Mouse (Mus musculus) liver, adult 10 weeks (tissue): ENCODE data around the gene Apoa5. TPM values are rescaled to one million over a fixed set of nuclear protein-coding genes. Genes with fewer than 3 reads are reported as not detected.

ENCODE experiments used
- polyA plus RNA-seq: library from polyadenylated mRNA; stranded (reverse); fragments of 350-450 nt; fragmentation: Illumina TruSeq; extraction: RNeasy Lipid Tissue Mini Kit (QIAGEN cat#74804); gene quantifications from one replicate; pipeline ENCODE4 v1.2.3, GENCODE M21; 2014; ENCODE audit warnings: low read depth, low replicate concordance

The Apoa5 gene
- polyA plus RNA-seq: 95.0 TPM

DNA sequence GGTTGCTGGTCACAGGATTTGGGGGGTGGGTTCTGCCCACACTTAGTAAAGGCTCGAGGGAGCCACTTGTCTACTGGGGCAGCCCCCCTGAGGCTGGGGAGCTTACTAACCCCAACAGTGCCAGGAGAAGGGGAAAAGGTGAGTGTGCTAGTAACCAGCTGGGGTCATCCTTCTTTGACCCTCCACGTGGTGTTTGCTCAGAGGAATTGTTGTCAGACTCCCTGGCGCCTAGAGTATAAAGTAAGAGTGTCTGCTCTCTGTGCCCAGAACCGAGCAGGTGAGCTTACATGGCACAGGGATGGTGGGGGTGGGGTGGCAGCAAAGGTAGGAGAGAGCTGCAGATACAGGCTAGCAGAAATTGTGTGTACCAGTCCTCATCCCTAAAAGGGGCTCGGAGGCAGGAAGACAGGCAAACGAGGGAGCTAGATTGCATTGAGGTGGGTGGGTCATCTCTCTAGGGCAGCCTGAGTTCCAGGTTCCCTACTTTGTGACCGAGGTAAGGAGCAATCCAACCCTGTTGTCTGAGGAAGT is at the start of gene Apoa5:
Gene Apoa5 (plus strand): TSS at position 291 of the 531 bp plus-strand sequence.

DNA sequence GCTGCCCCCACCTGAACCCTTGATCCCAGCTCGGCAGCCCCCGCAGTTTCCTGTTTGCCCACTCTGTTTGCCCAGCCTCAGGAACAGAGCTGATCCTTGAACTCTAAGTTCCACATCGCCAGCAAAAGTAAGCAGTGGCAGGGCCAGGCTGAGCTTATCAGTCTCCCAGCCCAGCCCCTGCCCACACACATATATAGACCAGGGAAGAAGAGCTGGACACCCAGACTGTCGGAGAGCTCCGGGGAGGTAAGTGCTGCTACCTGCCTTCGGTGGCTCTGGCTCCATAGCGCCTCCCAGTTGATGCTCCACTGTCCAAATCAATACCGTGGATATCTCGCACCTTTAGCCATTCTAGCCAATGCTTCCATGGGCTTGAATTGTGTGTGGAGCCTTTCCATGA is 39.9 kb upstream of the Apoa5 start, which contains the start of gene Apoa1:
Gene Apoa1 (plus strand): TSS at position 90 of the 400 bp plus-strand sequence.

DNA sequence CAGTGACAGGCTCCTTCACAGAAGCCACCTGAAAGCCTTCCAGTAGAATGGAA is 33.0 kb upstream of the Apoa5 start, which contains the start of gene Apoc3:
Gene Apoc3 (minus strand): TSS at position 41 of the 53 bp plus-strand sequence.

DNA sequence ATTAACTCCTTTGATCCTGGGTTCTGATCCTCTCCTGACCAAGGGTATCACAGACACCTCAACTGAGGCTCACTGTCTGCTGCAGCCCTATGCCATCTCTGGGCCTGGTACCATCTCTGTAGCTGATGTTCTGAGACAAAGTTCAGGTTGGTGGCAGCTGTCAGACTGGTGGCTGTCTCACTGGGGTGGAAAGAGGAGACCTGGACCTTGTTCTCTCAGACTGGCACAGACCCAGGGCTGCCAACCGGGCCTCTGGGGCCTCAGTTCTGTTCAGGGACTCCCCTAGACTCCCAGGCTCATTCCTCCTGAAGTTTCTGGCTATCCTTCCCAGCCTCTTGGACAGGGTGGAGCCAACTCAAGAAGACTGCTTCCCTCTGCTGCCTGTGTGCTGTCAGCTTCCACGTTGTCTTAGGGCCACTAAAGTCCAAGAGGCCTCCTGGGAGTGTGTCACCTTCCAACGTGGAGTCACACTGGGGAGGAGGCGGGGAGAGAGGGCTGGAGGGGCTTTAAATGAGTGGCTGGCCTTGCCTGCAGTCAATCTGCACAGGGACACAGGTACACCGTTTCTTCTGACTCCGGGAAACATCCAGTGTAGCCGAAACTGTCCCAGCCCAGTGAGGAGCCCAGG is 27.8 kb upstream of the Apoa5 start, which contains the start of gene Apoa4:
Gene Apoa4 (plus strand): TSS at position 171 of the 628 bp plus-strand sequence.

DNA sequence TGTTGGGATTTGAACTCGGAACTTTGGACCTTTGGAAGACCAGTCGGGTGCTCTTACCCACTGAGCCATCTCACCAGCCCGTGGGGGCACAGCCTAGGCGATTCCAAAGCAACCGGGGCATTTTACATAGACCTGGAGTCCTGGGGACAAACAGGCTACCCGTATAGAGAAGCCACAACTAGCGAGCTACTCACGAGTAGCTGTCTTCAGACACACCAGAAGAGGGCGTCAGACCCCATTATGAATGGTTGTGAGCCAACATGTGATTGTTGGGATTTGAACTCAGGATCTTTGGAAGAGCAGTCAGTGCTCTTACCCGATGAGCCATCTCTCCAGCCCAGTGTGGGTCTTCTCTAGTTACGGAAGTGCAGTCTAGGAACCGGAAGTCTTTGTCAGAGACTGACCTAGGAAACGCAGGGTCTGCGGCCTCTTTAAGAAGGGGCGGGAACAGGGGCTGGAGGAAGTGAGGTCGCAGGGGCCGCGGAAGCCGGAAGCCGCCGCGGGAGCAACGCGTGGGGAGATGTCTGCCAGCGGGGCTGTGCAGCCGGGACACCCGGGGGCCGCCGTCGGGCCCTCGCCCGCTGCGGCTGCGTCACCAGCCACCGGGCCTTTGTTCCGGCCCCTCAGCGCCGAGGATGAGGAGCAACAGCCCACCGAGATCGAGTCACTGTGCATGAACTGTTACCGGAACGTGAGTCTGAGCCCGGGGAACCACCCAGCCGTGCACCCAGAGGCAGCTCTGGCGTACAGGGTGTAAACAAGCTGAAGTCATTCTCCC is 4.4 kb downstream of the Apoa5 start, which contains the start of gene Zpr1:
Gene Zpr1 (plus strand): TSS at position 388 of the 778 bp plus-strand sequence.

DNA sequence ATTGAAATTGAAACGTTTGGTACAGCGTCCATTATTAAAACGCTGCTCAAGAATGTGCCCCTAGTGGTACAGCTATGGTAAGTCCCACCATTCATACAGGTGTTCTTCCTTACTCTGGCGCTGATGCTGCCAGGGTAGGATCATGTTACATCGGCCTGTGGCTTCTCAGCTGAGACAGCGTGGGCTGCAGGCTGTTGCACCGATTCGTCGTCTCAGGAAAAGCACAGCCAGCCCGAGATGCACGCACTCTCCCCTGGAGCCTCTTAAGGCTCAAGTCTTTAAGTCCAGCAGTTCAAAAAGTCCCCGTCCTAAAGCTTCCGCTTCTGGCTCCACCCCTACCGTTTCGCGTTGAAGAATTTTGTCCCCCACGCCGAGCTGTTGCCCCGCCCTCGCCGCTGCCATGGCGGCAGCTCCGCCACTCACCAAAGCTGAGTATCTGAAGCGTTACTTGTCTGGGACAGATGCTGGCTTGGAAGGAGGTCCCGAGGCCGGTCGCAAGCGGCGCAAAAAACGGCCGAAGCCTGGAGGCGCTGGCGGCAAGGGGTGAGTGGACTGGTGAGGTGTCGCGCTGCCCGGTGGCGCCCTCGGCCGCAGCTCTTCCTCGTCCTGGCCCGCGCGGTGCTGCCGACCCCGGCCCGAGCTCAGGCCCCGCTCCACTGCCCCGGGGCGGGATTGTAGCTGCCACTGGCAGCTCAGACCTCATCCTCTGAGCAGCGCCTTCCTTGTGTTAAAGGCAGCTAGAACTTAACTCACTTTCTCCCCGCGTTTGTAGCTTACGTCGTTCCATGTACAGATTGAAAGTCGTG is 14.4 kb downstream of the Apoa5 start, which contains the start of gene Bud13:
Gene Bud13 (plus strand): TSS at position 378 of the 806 bp plus-strand sequence.

DNA sequence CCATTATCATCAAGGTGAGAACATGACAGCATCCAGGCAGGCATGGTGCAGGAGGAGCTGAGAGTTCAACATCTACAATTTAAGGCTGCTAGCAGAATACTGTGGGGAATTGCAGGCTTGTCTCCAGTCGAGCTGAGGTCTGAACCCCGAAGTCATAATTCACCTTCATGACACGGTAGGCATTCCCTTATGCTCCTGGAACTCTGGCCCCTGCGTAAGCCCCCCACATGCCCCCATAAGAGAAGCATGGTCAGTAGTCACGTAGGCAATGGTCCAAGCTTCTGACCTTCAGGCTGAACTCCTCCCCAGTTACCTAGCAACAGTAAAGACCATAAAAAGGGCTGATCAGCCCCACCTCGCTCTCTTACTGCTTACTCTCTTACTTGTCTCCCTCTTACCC is 51.5 kb downstream of the Apoa5 start, which contains the start of gene 4931429L15Rik:
Gene 4931429L15Rik (minus strand): TSS at position 101 of the 400 bp plus-strand sequence.

Other genes with a start within 250 kb of the Apoa5 start
- gene Apoa1, start 40.1 kb upstream of the Apoa5 start, polyA plus RNA-seq: 2,364 TPM
- gene Apoc3, start 33.0 kb upstream of the Apoa5 start, polyA plus RNA-seq: 1,294 TPM
- gene Apoa4, start 27.9 kb upstream of the Apoa5 start, polyA plus RNA-seq: 8.0 TPM
- gene Zpr1, start 4.4 kb downstream of the Apoa5 start, polyA plus RNA-seq: 21.5 TPM
- gene Bud13, start 14.4 kb downstream of the Apoa5 start, polyA plus RNA-seq: 2.8 TPM
- not detected for gene 4931429L15Rik, start 51.4 kb downstream of the Apoa5 start, polyA plus RNA-seq